Mouse (Mus musculus) embryonic stem cell, embryonic (primary cell): ENCODE results near the gene Pfkl.

Experiments used
- CTCF ChIA-PET, 4 experiments: fragments of 300-600 bp in 2 of 4; fragments of 350-600 bp in 2 of 4; sonication (Branson Sonifier 250); formaldehyde crosslinking; loops; one replicate each; lab custom pipeline; 2022; ENCODE audit warnings: inconsistent platforms in 2 of 4; lab: Charles Lee
- POLR2A ChIA-PET, 4 experiments: fragments of 300-600 bp in 2 of 4; fragments of 350-600 bp in 2 of 4; sonication (Branson Sonifier 250); formaldehyde crosslinking; loops; one replicate each; lab custom pipeline; 2022; ENCODE audit warnings: antibody characterized with exemption in 4 of 4, inconsistent platforms in 1 of 4; lab: Charles Lee

Gene Pfkl

GRCm38 (mm10) chr10:78002316-78002715 is 7.6 kb downstream of the Pfkl start:
- ChIA-PET POLR2A (interaction anchor here in 1 of 4 experiments (0.6 to 2.7 kb wide), 4 partner anchors 8 to 17 kb away, joined by 3 to 11 read pairs (median 8); partner anchors contain the start of gene Pfkl), CTCF (interaction anchor here in 2 of 4 experiments (0.6 to 3.9 kb wide), 3 partner anchors 8 to 153 kb away, joined by 3 to 17 read pairs (median 4); partner anchors contain the start of gene Pfkl (in 1 of the 2))

GRCm38 (mm10) chr10:78001796-78002195 is 8.1 kb downstream of the Pfkl start:
- POLR2A ChIA-PET, result interaction anchor here in 2 of 4 experiments (1.5 to 2.7 kb wide), 4 partner anchors 8 to 16 kb away, joined by 8 to 19 read pairs (median 10); partner anchors contain the start of gene Pfkl (in 2 of the 2)
- CTCF ChIA-PET, result interaction anchor here in 2 of 4 experiments (0.6 to 3.9 kb wide), 3 partner anchors 8 to 153 kb away, joined by 3 to 17 read pairs (median 5); partner anchors contain the start of gene Pfkl (in 1 of the 2)

- POLR2A ChIA-PET, result interaction anchor here in 3 of 4 experiments (0.6 to 2.7 kb wide), 6 partner anchors 9 to 328 kb away, joined by 3 to 19 read pairs (median 6); partner anchors contain the start of gene Pfkl (in 2 of the 3)
- CTCF ChIA-PET, result interaction anchor here in 1 of 4 experiments (1.2 to 3.9 kb wide), 4 partner anchors 10 to 19 kb away, joined by 3 to 17 read pairs (median 5); partner anchors contain the start of gene Pfkl
These were observed 9.7 kb downstream of the Pfkl start for GRCm38 (mm10) chr10:78000200-78000599.

- ChIA-PET POLR2A (interaction anchor here in 3 of 4 experiments (1.1 to 10.1 kb wide), 8 partner anchors 12 to 174 kb away, joined by 3 to 94 read pairs (median 4); partner anchors contain the start of genes Pfkl (in 2 of the 3) and D10Jhu81e (in 1 of the 3)), CTCF (interaction anchor here in 2 of 4 experiments (0.6 to 2.0 kb wide), 3 partner anchors 10 to 202 kb away, joined by 3 to 5 read pairs (median 4); no protein-coding TSS in a partner anchor)
These were observed 14.2 kb downstream of the Pfkl start for GRCm38 (mm10) chr10:77995639-77996038.

- ChIA-PET CTCF (interaction anchor here in 3 of 4 experiments (0.9 to 2.4 kb wide), 7 partner anchors 10 to 225 kb away, joined by 3 to 23 read pairs (median 6); partner anchors contain the start of gene Pfkl (in 1 of the 3)), POLR2A (interaction anchor here in 3 of 4 experiments (0.8 to 3.1 kb wide), 19 partner anchors 8 to 441 kb away, joined by 3 to 21 read pairs (median 5); partner anchors contain the start of genes D10Jhu81e (in 1 of the 3) and Pfkl (in 1 of the 3))
These were observed 24.1 kb downstream of the Pfkl start for GRCm38 (mm10) chr10:77985775-77986174.

- ChIA-PET POLR2A (interaction anchor here (0.7 to 3.1 kb wide), 24 partner anchors 9 to 442 kb away, joined by 3 to 21 read pairs (median 4); partner anchors contain the start of genes Pfkl (in 2 of the 4), D10Jhu81e (in 1 of the 4), Pwp2 (in 1 of the 4) and Rrp1 (in 1 of the 4)), CTCF (interaction anchor here (0.5 to 2.4 kb wide), 49 partner anchors 8 to 1204 kb away, joined by 3 to 23 read pairs (median 4); partner anchors contain the start of genes Pfkl (in 4 of the 4), D10Jhu81e (in 1 of the 4), Rrp1 (in 1 of the 4) and Trappc10 (in 1 of the 4))
These were observed 25.2 kb downstream of the Pfkl start for GRCm38 (mm10) chr10:77984660-77985059.

GRCm38 (mm10) chr10:77978351-77979350 is 31.2 kb downstream of the Pfkl start, which contains the start of gene 1810043G02Rik:
TSS of gene 1810043G02Rik (plus strand) at chr10:77978524.
- ChIA-PET CTCF (interaction anchor here in 3 of 4 experiments (0.5 to 1.0 kb wide), 6 partner anchors 32 to 1878 kb away, joined by 3 to 4 read pairs (median 3); no protein-coding TSS in a partner anchor), POLR2A (interaction anchor here (0.5 to 2.0 kb wide), 14 partner anchors 14 to 206 kb away, joined by 3 to 10 read pairs (median 4); partner anchors contain the start of genes Pfkl (in 2 of the 4) and Pwp2 (in 1 of the 4))

GRCm38 (mm10) chr10:77976458-77977150 is 33.3 kb downstream of the Pfkl start:
- CTCF ChIA-PET, result interaction anchor here in 2 of 4 experiments (0.5 to 0.9 kb wide), 3 partner anchors 34 to 177 kb away, joined by 3 to 4 read pairs (median 3); no protein-coding TSS in a partner anchor
- POLR2A ChIA-PET, result interaction anchor here in 2 of 4 experiments (1.0 to 1.9 kb wide), 6 partner anchors 20 to 354 kb away, joined by 3 to 8 read pairs (median 3); partner anchors contain the start of genes Icosl (in 1 of the 2) and Pfkl (in 1 of the 2)

GRCm38 (mm10) chr10:77975653-77976052 is 34.2 kb downstream of the Pfkl start:
- ChIA-PET POLR2A (interaction anchor here in 2 of 4 experiments (1.0 to 1.9 kb wide), 3 partner anchors 21 to 93 kb away, joined by 3 to 8 read pairs (median 4); partner anchors contain the start of genes Icosl (in 1 of the 2) and Pfkl (in 1 of the 2)), CTCF (interaction anchor here in 1 of 4 experiments (0.6 kb wide), 1 partner anchor 51 kb away, joined by 11 read pairs; no protein-coding TSS in a partner anchor)

GRCm38 (mm10) chr10:77974811-77975210 is 35.1 kb downstream of the Pfkl start:
- CTCF ChIA-PET, result interaction anchor here in 1 of 4 experiments (0.6 kb wide), 1 partner anchor 418 kb away, joined by 3 read pairs; no protein-coding TSS in a partner anchor
- POLR2A ChIA-PET, result interaction anchor here in 1 of 4 experiments (1.1 kb wide), 1 partner anchor 9 kb away, joined by 3 read pairs; no protein-coding TSS in a partner anchor

- ChIA-PET CTCF (no interaction called here), POLR2A (interaction anchor here in 1 of 4 experiments (1.1 kb wide), 1 partner anchor 9 kb away, joined by 3 read pairs; no protein-coding TSS in a partner anchor)
These were observed 35.6 kb downstream of the Pfkl start for GRCm38 (mm10) chr10:77974323-77974722.

- CTCF ChIA-PET, result interaction anchor here (0.5 to 1.9 kb wide), 33 partner anchors 8 to 469 kb away, joined by 3 to 9 read pairs (median 4); partner anchors contain the start of genes Pfkl (in 2 of the 4), D10Jhu81e (in 1 of the 4) and Icosl (in 1 of the 4)
- POLR2A ChIA-PET, result interaction anchor here (0.6 to 2.1 kb wide), 12 partner anchors 10 to 272 kb away, joined by 3 to 7 read pairs (median 4); partner anchors contain the start of genes Pfkl (in 2 of the 4) and Pwp2 (in 1 of the 4)
These were observed 38.0 kb downstream of the Pfkl start for GRCm38 (mm10) chr10:77971709-77972553.

GRCm38 (mm10) chr10:77971191-77971590 is 38.7 kb downstream of the Pfkl start:
- CTCF ChIA-PET, result interaction anchor here in 3 of 4 experiments (0.5 to 1.2 kb wide), 5 partner anchors 10 to 191 kb away, joined by 3 to 6 read pairs (median 3); partner anchors contain the start of gene Icosl (in 1 of the 3)
- POLR2A ChIA-PET, result interaction anchor here in 1 of 4 experiments (1.3 to 2.1 kb wide), 2 partner anchors 38 to 214 kb away, joined by 5 to 6 read pairs; partner anchors contain the start of genes Pfkl and Pwp2

GRCm38 (mm10) chr10:77970481-77970880 is 39.4 kb downstream of the Pfkl start, which contains the start of gene Trpm2:
TSS of gene Trpm2 (minus strand) at chr10:77970563.
- POLR2A ChIA-PET, result interaction anchor here in 2 of 4 experiments (1.1 to 2.1 kb wide), 2 partner anchors 20 to 39 kb away, joined by 5 read pairs; partner anchors contain the start of gene Pfkl (in 1 of the 2)
- CTCF ChIA-PET, result interaction anchor here in 1 of 4 experiments (0.5 kb wide), 1 partner anchor 177 kb away, joined by 6 read pairs; no protein-coding TSS in a partner anchor
